23 mouse cellular contexts compared by ENCODE assay signal in the genomic region with DNA sequence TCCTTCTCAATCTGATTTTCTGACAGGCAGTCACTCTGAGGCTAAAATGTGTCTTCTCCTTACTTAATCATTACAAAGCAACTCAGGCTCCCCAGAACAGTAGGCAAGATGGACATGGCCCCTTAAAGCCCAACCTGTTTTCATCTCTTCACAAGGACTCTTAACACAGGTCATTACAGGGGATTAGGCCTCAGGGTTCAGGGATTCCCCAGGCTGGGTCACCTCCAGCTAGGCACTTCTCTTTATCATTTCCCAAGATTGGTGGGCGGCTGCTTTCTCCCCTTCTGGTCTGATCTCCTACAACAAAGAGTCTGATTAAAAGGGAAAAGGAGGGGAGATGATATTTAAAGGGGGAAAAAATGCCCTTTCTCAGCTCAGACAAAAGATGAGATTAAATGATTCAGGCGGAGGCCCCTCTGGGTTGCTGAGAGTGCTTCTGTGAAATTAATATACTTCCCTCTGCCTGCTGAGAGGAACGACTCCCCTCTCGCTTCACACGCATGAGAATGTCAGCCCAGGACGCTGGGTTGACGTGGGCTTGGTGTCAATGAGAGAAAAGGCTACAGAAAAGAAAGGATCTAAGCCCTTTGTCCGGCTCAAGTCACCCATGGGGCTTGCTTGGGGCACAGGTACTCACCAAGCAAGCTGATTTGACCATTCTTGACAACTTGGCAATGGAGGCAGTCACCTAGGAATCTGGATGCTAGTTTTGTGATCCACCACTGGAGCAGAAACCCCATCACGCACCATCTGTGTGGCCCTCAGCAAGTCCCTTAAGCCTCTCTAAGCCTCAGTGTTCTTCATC.
DNase-seq lines count a peak whose midpoint lies in the region; ATAC-seq and TF ChIP-seq lines count a peak whose summit lies in the region.
"Had no signal": no experiment of that assay in that cellular context is flagged by ENCODE, and none has a peak within 500 bp of the region (broad histone marks: within the 10 kb centered on the region; RNA-seq: fewer than 3 reads in every experiment).

No protein-coding gene starts in this region.

- H3K9me3 ChIP-seq in forebrain, embryonic 11.5 days (ENCODE audit: control insufficient read depth, low read length) = no peaks in the 10 kb centered on the region
- no peaks in the 10 kb centered on the region for H3K9me3 ChIP-seq in forebrain, embryonic 15.5 days
- H3K9me3 ChIP-seq in embryonic facial prominence, embryonic 10.5 days = no peaks in the 10 kb centered on the region
- no peaks in the 10 kb centered on the region for H3K9me3 ChIP-seq in midbrain, embryonic 12.5 days
- H3K9me3 ChIP-seq in intestine, embryonic 16.5 days (ENCODE audit: control insufficient read depth, low read length) = no peaks in the 10 kb centered on the region
- H3K9me3 ChIP-seq: G1E had no signal

- no peaks in the 10 kb centered on the region; the same call in 1 of the 2 replicates for H3K4me1 ChIP-seq in forebrain, embryonic 11.5 days (replicated peaks; ENCODE audit: control insufficient read depth, insufficient read depth, low read length)
- peaks cover 16% of the 10 kb centered on the region; the same call in 1 of the 2 replicates for H3K4me1 ChIP-seq in forebrain, embryonic 15.5 days
- peaks cover 15% of the 10 kb centered on the region for H3K4me1 ChIP-seq in embryonic facial prominence, embryonic 10.5 days
- peaks cover 13% of the 10 kb centered on the region for H3K4me1 ChIP-seq in midbrain, embryonic 12.5 days
- H3K4me1 ChIP-seq in intestine, embryonic 16.5 days (ENCODE audit: control insufficient read depth, insufficient read depth, low read length) = 0 out of 2 replicates have a peak, but pooled peaks cover 4% of the 10 kb centered on the region

- peak; percentile 66 for ATAC-seq in forebrain, embryonic 11.5 days (replicated peaks; ENCODE audit: low FRiP score)
- ATAC-seq in forebrain, embryonic 15.5 days (replicated peaks) = no peak
- peak; percentile 63 for ATAC-seq in midbrain, embryonic 12.5 days (ENCODE audit: low FRiP score, low read depth)
- no peak for ATAC-seq in intestine, embryonic 16.5 days

- TF ChIP-seq POLR2A in brain, embryonic 14.5 days (IDR thresholded peaks at IDR 0.05; ENCODE audit: borderline replicate concordance, extremely low read depth, insufficient read depth, insufficient read length, poor library complexity, severe bottlenecking) = no peak

- no peak for TF ChIP-seq CTCF in brain, embryonic 14.5 days (IDR thresholded peaks at IDR 0.05; ENCODE audit: borderline replicate concordance, extremely low read depth, insufficient read depth, insufficient read length)

- no peaks in the 10 kb centered on the region for H3K36me3 ChIP-seq in forebrain, embryonic 11.5 days (ENCODE audit: control insufficient read depth, insufficient read depth, low read length)
- no peaks in the 10 kb centered on the region for H3K36me3 ChIP-seq in forebrain, embryonic 15.5 days
- no peaks in the 10 kb centered on the region for H3K36me3 ChIP-seq in embryonic facial prominence, embryonic 10.5 days (replicated peaks)
- no peaks in the 10 kb centered on the region for H3K36me3 ChIP-seq in midbrain, embryonic 12.5 days
- no peaks in the 10 kb centered on the region for H3K36me3 ChIP-seq in intestine, embryonic 16.5 days (ENCODE audit: control insufficient read depth, insufficient read depth, low read length)
- H3K36me3 ChIP-seq: G1E had no signal

- DNase-seq in forebrain, embryonic 11.5 days (ENCODE audit: low spot score) = peak; percentile 58
- DNase-seq in brain, embryonic 14.5 days (ENCODE audit: low read depth) = peak; percentile 56
- peak; percentile 28 for DNase-seq in embryonic facial prominence, embryonic 10.5 days (ENCODE audit: low spot score)
- DNase-seq in left cerebral cortex, postnatal 14 days (ENCODE audit: low spot score in 2 of 2) = no peak
- no peak for DNase-seq in spleen, postnatal 14 days (ENCODE audit: low spot score in 2 of 2)
- DNase-seq: adrenal gland, postnatal 25 days; cerebellum, adult 11-12 months; cerebellum, postnatal 36 days; gastrocnemius, adult 2 months; heart, postnatal 10 days; kidney, adult 8-10 months; kidney, postnatal 14 days; layer of hippocampus, postnatal 36 days; liver; lung, postnatal 10 days; right cerebral cortex, postnatal 4 days had no signal

- WGBS in forebrain, embryonic 11.5 days = 7% methylated on average over 9 of the region's 9 CpGs
- WGBS in forebrain, embryonic 15.5 days = 6% methylated on average over 9 of the region's 9 CpGs
- 30% methylated on average over 9 of the region's 9 CpGs for WGBS in embryonic facial prominence, embryonic 10.5 days
- WGBS in midbrain, embryonic 12.5 days = 7% methylated on average over 9 of the region's 9 CpGs
- WGBS in intestine, embryonic 16.5 days = 74% methylated on average over 9 of the region's 9 CpGs

- H3K27ac ChIP-seq in forebrain, embryonic 11.5 days (ENCODE audit: low read depth, low read length) = no peak overlapping the region
- no peak overlapping the region for H3K27ac ChIP-seq in forebrain, embryonic 15.5 days (replicated peaks)
- H3K27ac ChIP-seq in embryonic facial prominence, embryonic 10.5 days (replicated peaks) = 0 out of 2 replicates have a peak overlapping the region, but pooled peaks have one; percentile 30
- no peak overlapping the region for H3K27ac ChIP-seq in midbrain, embryonic 12.5 days (replicated peaks)
- no peak overlapping the region for H3K27ac ChIP-seq in intestine, embryonic 16.5 days (ENCODE audit: low read length)
- H3K27ac ChIP-seq: gastrocnemius, adult 2 months; layer of hippocampus, adult 2 months had no signal

- H3K4me3 ChIP-seq in forebrain, embryonic 11.5 days (ENCODE audit: low read depth, low read length) = no peak overlapping the region
- H3K4me3 ChIP-seq in forebrain, embryonic 15.5 days = no peak overlapping the region
- no peak overlapping the region for H3K4me3 ChIP-seq in embryonic facial prominence, embryonic 10.5 days
- H3K4me3 ChIP-seq in midbrain, embryonic 12.5 days = no peak overlapping the region
- H3K4me3 ChIP-seq in intestine, embryonic 16.5 days (ENCODE audit: low read length) = no peak overlapping the region
- H3K4me3 ChIP-seq: gastrocnemius, adult 2 months; layer of hippocampus, adult 2 months; megakaryocyte, embryonic 14.5 days had no signal

- H3K9ac ChIP-seq in forebrain, embryonic 11.5 days (ENCODE audit: low read length) = no peak overlapping the region
- H3K9ac ChIP-seq in forebrain, embryonic 15.5 days (replicated peaks) = no peak overlapping the region
- no peak overlapping the region; the same call in 1 of the 2 replicates for H3K9ac ChIP-seq in midbrain, embryonic 12.5 days (replicated peaks)
- H3K9ac ChIP-seq in intestine, embryonic 16.5 days (ENCODE audit: low read depth, low read length) = no peak overlapping the region

- H3K27me3 ChIP-seq in forebrain, embryonic 11.5 days (ENCODE audit: control insufficient read depth, insufficient read depth, low read length) = no peaks in the 10 kb centered on the region
- no peaks in the 10 kb centered on the region for H3K27me3 ChIP-seq in forebrain, embryonic 15.5 days
- peaks cover 16% of the 10 kb centered on the region for H3K27me3 ChIP-seq in embryonic facial prominence, embryonic 10.5 days (replicated peaks; ENCODE audit: low read depth, poor library complexity, severe bottlenecking)
- peaks cover 54% of the 10 kb centered on the region for H3K27me3 ChIP-seq in midbrain, embryonic 12.5 days
- no peaks in the 10 kb centered on the region for H3K27me3 ChIP-seq in intestine, embryonic 16.5 days (replicated peaks; ENCODE audit: control insufficient read depth, insufficient read depth, low read length)
- H3K27me3 ChIP-seq: megakaryocyte, embryonic 14.5 days had no signal

- H3K4me2 ChIP-seq in forebrain, embryonic 11.5 days (ENCODE audit: low read depth, low read length, severe bottlenecking) = no peak overlapping the region
- H3K4me2 ChIP-seq in forebrain, embryonic 15.5 days (replicated peaks) = no peak overlapping the region
- 0 out of 2 replicates have a peak overlapping the region, but pooled peaks have one; percentile 2 for H3K4me2 ChIP-seq in midbrain, embryonic 12.5 days (replicated peaks)
- no peak overlapping the region for H3K4me2 ChIP-seq in intestine, embryonic 16.5 days (ENCODE audit: low read depth, low read length)
- H3K4me2 ChIP-seq: heart, embryonic 11.5 days had no signal

- intact Hi-C loops in left cerebral cortex, postnatal 14 days (cut with DNase I) = no loop called here

Comparison
In these comparisons a context has a peak if more than half of its experiments do, and no peak if none do; other contexts are left out.
1. ATAC-seq: peak in forebrain, embryonic 11.5 days (single experiment) and midbrain, embryonic 12.5 days (single experiment); none in forebrain, embryonic 15.5 days (single experiment) and intestine, embryonic 16.5 days (single experiment).
2. DNase-seq: peak in forebrain, embryonic 11.5 days (single experiment), brain, embryonic 14.5 days (single experiment) and embryonic facial prominence, embryonic 10.5 days (single experiment); none in left cerebral cortex, postnatal 14 days (0 of 2) and spleen, postnatal 14 days (0 of 2).